Mouse (Mus musculus) MEL (cell line): Measurements from ENCODE around the gene Lrrc32.

Source experiments
- CHD1 ChIP-seq: IDR thresholded peaks from 2 replicates; pipeline ENCODE4 v1.6.1; 2012; ENCODE audit warnings: low read depth, mild to moderate bottlenecking, inconsistent platforms, low read length, improper control_type of control experiment
- CTCF ChIP-seq, 3 experiments: IDR thresholded peaks in 2 of 3; conservative IDR thresholded peaks in 1 of 3; 2 replicates each; pipeline ENCODE4 v1.5.1; 2011 to 2012; ENCODE audit warnings: low read length in 3 of 3, low read depth in 2 of 3, mild to moderate bottlenecking in 2 of 3, improper control_type of control experiment in 1 of 3, inconsistent platforms in 1 of 3, mixed read lengths in 1 of 3, moderate library complexity in 1 of 3; ENCODE audit not compliant: control insufficient read depth in 1 of 3, insufficient read depth in 1 of 3, poor library complexity in 1 of 3, severe bottlenecking in 1 of 3
- E2F4 ChIP-seq: IDR thresholded peaks from 2 replicates; pipeline ENCODE4 v1.6.1; 2011; ENCODE audit warnings: low read depth, low read length, improper control_type of control experiment, borderline replicate concordance
- ELF1 ChIP-seq: IDR thresholded peaks from 2 replicates; pipeline ENCODE4 v1.6.1; 2014; ENCODE audit warnings: low read depth, mild to moderate bottlenecking, inconsistent platforms, low read length, improper control_type of control experiment, moderate library complexity
- EP300 ChIP-seq, 2 experiments: IDR thresholded peaks; 2 replicates each; pipeline ENCODE4 v1.6.1; 2011; ENCODE audit warnings: improper control_type of control experiment in 2 of 2, low read length in 2 of 2, low read depth in 1 of 2, mild to moderate bottlenecking in 1 of 2
- GATA1 ChIP-seq: IDR thresholded peaks from 2 replicates; pipeline ENCODE4 v1.6.1; 2011; ENCODE audit warnings: low read depth, low read length, improper control_type of control experiment
- POLR2A ChIP-seq, 2 experiments: IDR thresholded peaks; 2 replicates each; pipeline ENCODE4 v1.6.1; 2011 to 2012; ENCODE audit warnings: low read length in 2 of 2, mild to moderate bottlenecking in 2 of 2, control low read depth in 1 of 2, improper control_type of control experiment in 1 of 2, low read depth in 1 of 2, moderate library complexity in 1 of 2; ENCODE audit not compliant: control insufficient read depth in 1 of 2, insufficient read depth in 1 of 2, poor library complexity in 1 of 2
- POLR2AphosphoS2 ChIP-seq: IDR thresholded peaks from 2 replicates; pipeline ENCODE4 v1.6.1; 2011; ENCODE audit warnings: low read length, improper control_type of control experiment
- TCF12 ChIP-seq: IDR thresholded peaks from 2 replicates; pipeline ENCODE4 v1.6.1; 2014; ENCODE audit warnings: low read depth, mild to moderate bottlenecking, inconsistent platforms, low read length, improper control_type of control experiment, moderate library complexity
- UBTF ChIP-seq: IDR thresholded peaks from 2 replicates; pipeline ENCODE4 v1.6.1; 2012; ENCODE audit warnings: low read depth, mild to moderate bottlenecking, inconsistent platforms, low read length, improper control_type of control experiment, moderate library complexity, borderline replicate concordance; ENCODE audit not compliant: insufficient read depth
- USF1 ChIP-seq: IDR thresholded peaks from 2 replicates; pipeline ENCODE4 v1.6.1; 2014; ENCODE audit warnings: low read depth, mild to moderate bottlenecking, inconsistent platforms, low read length, improper control_type of control experiment, moderate library complexity
- USF2 ChIP-seq, 2 experiments: IDR thresholded peaks; 2 replicates each; pipeline ENCODE4 v1.6.1; 2011 to 2012; ENCODE audit warnings: improper control_type of control experiment in 2 of 2, low read length in 2 of 2, borderline replicate concordance in 1 of 2, inconsistent platforms in 1 of 2, low read depth in 1 of 2, mild to moderate bottlenecking in 1 of 2; ENCODE audit not compliant: insufficient read depth in 1 of 2
- ZNF384 ChIP-seq: IDR thresholded peaks from 2 replicates; pipeline ENCODE4 v1.6.1; 2012; ENCODE audit warnings: low read depth, mild to moderate bottlenecking, inconsistent platforms, low read length, improper control_type of control experiment

DNA sequence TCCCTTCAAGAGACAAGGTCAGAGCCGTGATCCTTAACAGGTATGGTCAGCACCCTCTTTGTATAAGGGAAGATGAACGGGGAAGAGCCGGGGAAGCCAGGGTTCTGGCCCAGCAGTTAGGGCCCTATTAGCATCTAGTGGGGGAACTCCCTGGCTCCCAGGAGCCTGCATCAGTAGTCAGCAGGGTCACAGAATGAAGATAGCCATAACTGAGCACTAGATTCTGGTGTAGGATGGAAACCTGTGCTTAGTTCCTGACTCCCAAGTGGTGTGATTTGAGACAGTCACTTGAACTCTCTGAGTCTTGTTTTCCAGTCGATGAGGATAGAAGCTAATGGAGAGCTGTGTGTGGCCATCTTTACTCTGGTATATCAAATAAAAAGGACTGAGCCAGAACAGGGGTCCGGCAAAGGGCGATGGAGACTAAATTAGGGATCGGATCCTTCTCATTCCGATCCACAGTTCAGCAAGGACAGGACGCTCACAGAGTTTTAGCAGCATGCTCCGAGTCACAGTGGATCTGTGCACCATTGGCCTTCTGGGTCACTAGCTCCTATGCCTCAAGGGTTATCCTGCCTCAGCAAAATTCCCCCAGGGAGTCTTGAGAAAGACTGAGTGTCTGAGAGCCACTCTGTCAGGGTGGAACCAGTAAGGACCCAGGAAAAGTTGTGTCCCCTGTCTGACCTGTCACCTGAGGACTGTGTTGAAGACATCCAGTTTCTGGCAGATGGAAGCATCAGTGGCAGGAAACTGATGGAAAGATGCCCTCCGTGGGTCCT lies 1.7 kb upstream of the Lrrc32 start:
- TF ChIP-seq CTCF (IDR thresholded peaks at IDR 0.05 in 2 of 3, conservative IDR thresholded peaks at IDR 0.05 in 1 of 3; ENCODE audit: control insufficient read depth in 1 of 3, insufficient read depth in 1 of 3, low read depth in 2 of 3, low read length in 3 of 3, poor library complexity in 1 of 3, severe bottlenecking in 1 of 3), result no peak
- TF ChIP-seq TCF12, result no peak
- no peak for TF ChIP-seq EP300 (IDR thresholded peaks at IDR 0.05; ENCODE audit: low read depth in 1 of 2, low read length in 2 of 2)
- no peak for TF ChIP-seq E2F4
- no peak for TF ChIP-seq ELF1
- TF ChIP-seq USF2 (IDR thresholded peaks at IDR 0.05; ENCODE audit: borderline replicate concordance in 1 of 2, insufficient read depth in 1 of 2, low read depth in 1 of 2, low read length in 2 of 2), result no peak
- no peak for TF ChIP-seq ZNF384
- TF ChIP-seq CHD1, result no peak
- TF ChIP-seq POLR2AphosphoS2, result no peak
- no peak for TF ChIP-seq GATA1
- no peak for TF ChIP-seq POLR2A (IDR thresholded peaks at IDR 0.05; ENCODE audit: control insufficient read depth in 1 of 2, insufficient read depth in 1 of 2, low read depth in 1 of 2, low read length in 2 of 2, poor library complexity in 1 of 2)
- TF ChIP-seq USF1, result no peak
- no peak for TF ChIP-seq UBTF
